Mouse (Mus musculus) small intestine, adult 10 weeks (tissue): ENCODE results near the gene Nedd4. TPM values are rescaled to one million over a fixed set of nuclear protein-coding genes. Genes with fewer than 3 reads are reported as not detected.

Source experiments
- polyA plus RNA-seq: library from polyadenylated mRNA; stranded (reverse); fragments of 350-450 nt; fragmentation: Illumina TruSeq; extraction: RNeasy Lipid Tissue Mini Kit (QIAGEN cat#74804); gene quantifications from one replicate; pipeline ENCODE4 v1.2.3, GENCODE M21; 2014; ENCODE audit warnings: low replicate concordance

Gene Nedd4
- polyA plus RNA-seq: 141 TPM

GRCm38 (mm10) chr9:72661895-72662661, at the start of gene Nedd4:
Nedd4 (plus strand) TSS chr9:72662346.

Other genes starting within 250 kb of the Nedd4 start
- 1.6 TPM for gene Mns1, start 224.3 kb upstream of the Nedd4 start, polyA plus RNA-seq
- gene Tex9, start 170.1 kb upstream of the Nedd4 start, polyA plus RNA-seq: 10.1 TPM
- 41.2 TPM for gene Rfx7, start 130.1 kb upstream of the Nedd4 start, polyA plus RNA-seq
- gene Prtg, start 144.5 kb downstream of the Nedd4 start, polyA plus RNA-seq: 0.19 TPM